Mouse (Mus musculus): Measurements from ENCODE around the gene 1700003E16Rik.

Gene 1700003E16Rik

GRCm38 (mm10) chr6:83156259-83156684 lies at the start of gene 1700003E16Rik, which contains the start of gene Wdr54:
Gene 1700003E16Rik, plus strand, starts transcription at chr6:83156404.
Gene Wdr54, minus strand, starts transcription at chr6:83156397.
- peak; percentile 88 for DNase-seq (ENCODE audit: low read depth, low spot score)

- DNase-seq (ENCODE audit: low read depth, low spot score), result peak; percentile 81
Observed at GRCm38 (mm10) chr6:83107566-83108400, 48.4 kb upstream of the 1700003E16Rik start.

GRCm38 (mm10) chr6:83108762-83109668 lies 47.2 kb upstream of the 1700003E16Rik start, which contains the start of gene Mrpl53:
Gene Mrpl53, plus strand, starts transcription at chr6:83109040.
- DNase-seq (ENCODE audit: low read depth, low spot score), result peak; percentile 60

GRCm38 (mm10) chr6:83111510-83112136 lies 44.6 kb upstream of the 1700003E16Rik start:
- DNase-seq (ENCODE audit: low read depth, low spot score), result no peak

- DNase-seq (ENCODE audit: low read depth, low spot score), result peak; percentile 85
Observed at GRCm38 (mm10) chr6:83115011-83115671, 41.1 kb upstream of the 1700003E16Rik start, which contains the start of gene Mogs. Gene Mogs, plus strand, starts transcription at chr6:83115496.

GRCm38 (mm10) chr6:83115682-83116372 lies 40.4 kb upstream of the 1700003E16Rik start:
- DNase-seq (ENCODE audit: low read depth, low spot score), result no peak

GRCm38 (mm10) chr6:83116373-83117164 lies 39.6 kb upstream of the 1700003E16Rik start:
- DNase-seq (ENCODE audit: low read depth, low spot score), result no peak

- no peak for DNase-seq (ENCODE audit: low read depth, low spot score)
Observed at GRCm38 (mm10) chr6:83117165-83117438, 39.1 kb upstream of the 1700003E16Rik start.

GRCm38 (mm10) chr6:83117616-83118015 lies 38.6 kb upstream of the 1700003E16Rik start:
- no peak for DNase-seq (ENCODE audit: low read depth, low spot score)

- no peak for DNase-seq (ENCODE audit: low read depth, low spot score)
Observed at GRCm38 (mm10) chr6:83118369-83118768, 37.8 kb upstream of the 1700003E16Rik start.

GRCm38 (mm10) chr6:83118825-83119733 lies 37.1 kb upstream of the 1700003E16Rik start:
- DNase-seq (ENCODE audit: low read depth, low spot score), result no peak

GRCm38 (mm10) chr6:83119734-83120051 lies 36.5 kb upstream of the 1700003E16Rik start:
- no peak for DNase-seq (ENCODE audit: low read depth, low spot score)

- peak; percentile 99 for DNase-seq (ENCODE audit: low read depth, low spot score)
Observed at GRCm38 (mm10) chr6:83120930-83121862, 35.0 kb upstream of the 1700003E16Rik start, which contains the start of gene Wbp1. Gene Wbp1, minus strand, starts transcription at chr6:83121559.

- DNase-seq (ENCODE audit: low read depth, low spot score), result no peak
Observed at GRCm38 (mm10) chr6:83121863-83122710, 34.1 kb upstream of the 1700003E16Rik start.

GRCm38 (mm10) chr6:83122961-83123360 lies 33.2 kb upstream of the 1700003E16Rik start:
- no peak for DNase-seq (ENCODE audit: low read depth, low spot score)

- DNase-seq (ENCODE audit: low read depth, low spot score), result peak; percentile 94
Observed at GRCm38 (mm10) chr6:83124851-83125312, 31.3 kb upstream of the 1700003E16Rik start.

GRCm38 (mm10) chr6:83125331-83125730 lies 30.9 kb upstream of the 1700003E16Rik start, which contains the start of gene Ino80b:
Gene Ino80b, minus strand, starts transcription at chr6:83125431.
- no peak for DNase-seq (ENCODE audit: low read depth, low spot score)
